Mouse (Mus musculus): ENCODE measurements around the gene I830077J02Rik.
"Not testable (repeated sequence)": the region's sequence is repeated elsewhere in the genome, so short reads cannot be mapped to it uniquely, and the experiment has no call there.

I830077J02Rik gene

GRCm38 (mm10) chr3:105917656-105918354 lies 14.7 kb downstream of the I830077J02Rik start:
- no peak for DNase-seq

DNA sequence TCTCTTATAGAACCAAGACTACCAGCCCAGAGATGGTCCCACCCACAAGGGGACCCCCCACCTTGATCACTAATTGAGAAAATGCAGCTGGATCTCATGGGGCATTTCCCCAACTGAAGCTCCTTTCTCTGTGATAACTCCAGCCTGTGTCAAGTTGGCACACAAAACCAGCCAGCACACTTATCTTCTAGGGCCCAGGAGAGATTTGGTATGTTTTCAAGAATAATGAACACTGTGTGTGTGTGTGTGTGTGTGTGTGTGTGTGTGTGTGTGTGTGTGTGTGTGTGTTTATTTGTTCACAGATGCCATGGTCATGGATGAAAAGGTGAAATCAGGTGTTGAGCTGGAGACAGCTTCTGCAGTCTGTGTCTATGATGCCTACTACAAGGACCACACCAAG lies 16.0 kb downstream of the I830077J02Rik start:
- not testable (repeated sequence) for DNase-seq

- no peak for DNase-seq
Measured at GRCm38 (mm10) chr3:105915281-105915680, 17.2 kb downstream of the I830077J02Rik start.

DNA sequence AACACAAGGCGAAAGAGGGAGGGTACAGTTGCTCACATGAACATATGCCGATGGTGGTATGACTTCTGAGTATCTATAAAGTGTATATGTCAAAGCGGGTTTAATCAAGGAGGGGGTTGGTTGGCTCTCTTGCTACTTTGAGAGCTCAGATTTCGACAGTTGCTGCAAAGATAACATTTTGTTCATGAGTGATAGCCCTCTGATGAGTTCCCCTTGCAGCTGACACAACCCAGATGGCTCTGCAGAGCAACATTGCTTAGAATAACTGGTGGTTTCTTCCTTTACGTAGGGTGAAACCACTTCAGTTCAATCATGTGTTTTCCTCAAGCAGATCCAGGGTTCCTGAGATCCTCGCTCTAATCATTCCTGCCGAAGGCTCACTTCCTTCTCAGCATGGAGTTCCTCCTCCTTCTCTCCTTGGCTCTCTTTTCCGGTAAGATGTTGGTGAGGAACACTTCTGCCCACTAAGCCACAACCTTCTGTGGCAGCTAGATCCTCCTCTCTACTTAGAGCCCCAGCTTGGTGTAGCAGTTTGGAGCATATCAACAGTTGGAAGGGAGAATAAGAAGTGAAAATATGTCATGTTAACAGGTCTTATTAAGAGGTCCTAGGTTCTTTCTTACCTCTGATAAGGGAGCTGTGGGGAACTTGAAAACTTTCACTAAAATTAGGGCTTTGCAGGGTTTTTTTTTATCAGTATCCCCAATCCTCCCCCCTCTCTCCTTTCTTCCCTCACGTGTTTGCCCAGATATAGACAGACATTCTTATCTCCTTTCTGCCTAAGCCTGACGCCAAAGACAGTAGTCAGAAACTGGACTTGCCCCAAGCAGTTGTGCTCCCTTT lies 18.4 kb downstream of the I830077J02Rik start:
- no peak for DNase-seq

GRCm38 (mm10) chr3:105912097-105912880 lies 20.2 kb downstream of the I830077J02Rik start:
- no peak for DNase-seq

- DNase-seq: no peak
Measured at GRCm38 (mm10) chr3:105910519-105911190, 21.8 kb downstream of the I830077J02Rik start.

DNA sequence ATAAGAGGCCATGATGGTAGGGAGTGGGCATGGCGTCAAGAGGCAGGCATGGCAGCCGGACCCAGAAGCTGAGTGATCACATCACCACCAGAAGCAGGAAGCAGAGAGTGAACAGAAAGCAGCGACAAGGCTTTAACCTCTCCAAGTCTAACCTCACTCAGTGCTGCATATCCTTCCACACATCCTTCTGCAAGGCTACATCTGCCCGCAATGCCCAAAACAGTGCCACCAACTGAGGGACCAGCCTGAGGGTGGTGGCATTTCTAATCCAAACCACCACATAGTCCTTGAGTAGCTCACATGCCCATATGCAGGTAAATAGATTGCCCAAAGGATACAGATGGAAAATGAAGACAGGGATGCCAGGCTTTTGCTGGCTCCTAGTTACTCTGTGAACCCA lies 23.5 kb downstream of the I830077J02Rik start:
- no peak for DNase-seq

DNA sequence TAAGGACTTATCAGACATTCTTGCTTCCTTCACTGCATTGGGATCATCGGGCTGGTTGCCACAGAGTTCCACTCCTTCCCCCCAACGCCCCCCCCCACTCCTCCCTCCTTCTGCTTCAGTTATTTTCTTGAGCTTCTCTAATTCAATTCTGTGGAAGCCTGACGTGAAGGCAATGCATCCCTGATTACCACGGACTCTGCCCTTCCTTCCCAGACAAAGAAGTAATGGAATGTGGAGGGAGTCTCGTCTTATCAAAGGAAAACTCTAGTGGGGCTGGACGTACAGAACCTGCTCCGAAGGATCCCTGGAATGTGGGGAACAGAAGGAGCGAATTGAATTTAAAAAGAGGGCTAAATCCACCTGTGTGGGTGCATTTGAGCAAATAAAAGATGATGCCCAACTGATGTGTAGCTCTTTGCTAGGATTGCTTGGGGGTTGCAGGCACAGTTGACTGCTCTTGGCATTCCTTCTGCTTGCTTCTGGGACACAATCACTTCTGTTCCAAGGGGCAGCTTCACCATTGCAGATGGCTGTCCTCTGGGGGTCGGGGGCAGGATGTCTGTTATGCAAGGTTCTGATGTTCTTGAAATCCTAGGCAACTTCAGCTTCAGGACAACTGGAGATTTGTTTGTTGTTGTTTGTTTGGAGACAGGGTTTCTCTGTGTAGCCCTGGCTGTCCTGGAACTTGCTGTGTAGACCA lies 24.4 kb downstream of the I830077J02Rik start:
- no peak for DNase-seq

DNA sequence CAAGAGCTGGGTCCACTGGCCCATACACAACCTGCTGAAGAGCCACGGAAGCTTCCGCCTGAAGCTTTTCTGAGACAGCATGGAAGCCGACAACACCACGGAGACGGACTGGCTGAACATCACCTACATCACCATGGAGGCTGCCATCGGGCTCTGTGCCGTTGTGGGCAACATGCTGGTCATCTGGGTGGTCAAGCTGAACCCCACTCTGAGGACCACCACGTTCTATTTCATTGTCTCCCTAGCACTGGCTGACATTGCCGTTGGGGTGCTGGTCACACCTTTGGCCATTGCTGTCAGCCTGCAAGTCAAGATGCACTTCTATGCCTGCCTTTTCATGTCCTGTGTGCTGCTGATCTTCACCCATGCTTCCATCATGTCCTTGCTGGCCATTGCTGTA lies 27.7 kb downstream of the I830077J02Rik start:
- DNase-seq: no peak

GRCm38 (mm10) chr3:105904213-105904612 lies 28.3 kb downstream of the I830077J02Rik start:
- no peak for DNase-seq

GRCm38 (mm10) chr3:105901468-105901867 lies 31.0 kb downstream of the I830077J02Rik start:
- no peak for DNase-seq

DNA sequence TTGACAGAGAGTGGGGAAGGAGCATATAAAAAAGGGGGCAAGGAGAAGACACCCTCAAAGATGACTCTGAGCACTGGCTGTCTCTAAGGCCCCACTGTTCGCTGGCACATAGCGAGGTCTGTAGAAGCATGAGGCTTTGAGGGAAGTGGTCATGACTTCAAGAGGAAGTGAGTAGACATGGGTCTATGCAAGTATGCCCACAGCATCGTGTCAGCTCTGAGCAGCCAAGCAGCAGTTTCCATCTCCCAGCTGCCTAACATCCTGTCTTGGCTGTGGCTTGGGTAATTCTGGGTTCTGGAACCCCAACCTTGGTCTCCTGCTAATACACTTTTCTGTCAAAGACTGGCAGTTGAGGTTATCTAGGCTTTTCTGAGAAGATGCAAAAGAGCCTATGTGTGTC lies 31.7 kb downstream of the I830077J02Rik start:
- no peak for DNase-seq

- DNase-seq: no peak
Measured at GRCm38 (mm10) chr3:105900266-105900665, 32.2 kb downstream of the I830077J02Rik start.

GRCm38 (mm10) chr3:105899394-105900147 lies 32.9 kb downstream of the I830077J02Rik start:
- peak; percentile 85 for DNase-seq

DNA sequence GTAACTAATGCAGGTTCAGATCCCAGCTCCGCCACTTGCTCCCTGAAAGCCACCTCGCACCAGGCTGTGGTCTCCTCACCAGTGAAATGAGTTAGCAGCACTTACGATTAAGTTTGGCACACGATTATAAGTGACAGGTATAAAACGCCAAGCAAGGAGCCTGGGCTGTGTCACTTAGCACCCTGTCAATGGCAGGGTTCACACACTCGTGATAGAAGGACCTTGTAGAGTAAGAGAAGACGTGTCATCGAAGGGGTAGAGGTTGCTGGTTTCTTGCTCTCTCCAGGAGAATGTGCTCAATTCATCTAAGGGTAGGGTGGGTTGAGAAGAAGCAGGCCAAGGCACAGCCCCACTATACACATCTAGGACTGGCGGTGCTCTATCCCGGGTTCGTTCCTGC lies 33.6 kb downstream of the I830077J02Rik start:
- DNase-seq: no peak

GRCm38 (mm10) chr3:105898325-105898724 lies 34.1 kb downstream of the I830077J02Rik start:
- DNase-seq: no peak

GRCm38 (mm10) chr3:105896811-105897210 lies 35.7 kb downstream of the I830077J02Rik start:
- no peak for DNase-seq

DNA sequence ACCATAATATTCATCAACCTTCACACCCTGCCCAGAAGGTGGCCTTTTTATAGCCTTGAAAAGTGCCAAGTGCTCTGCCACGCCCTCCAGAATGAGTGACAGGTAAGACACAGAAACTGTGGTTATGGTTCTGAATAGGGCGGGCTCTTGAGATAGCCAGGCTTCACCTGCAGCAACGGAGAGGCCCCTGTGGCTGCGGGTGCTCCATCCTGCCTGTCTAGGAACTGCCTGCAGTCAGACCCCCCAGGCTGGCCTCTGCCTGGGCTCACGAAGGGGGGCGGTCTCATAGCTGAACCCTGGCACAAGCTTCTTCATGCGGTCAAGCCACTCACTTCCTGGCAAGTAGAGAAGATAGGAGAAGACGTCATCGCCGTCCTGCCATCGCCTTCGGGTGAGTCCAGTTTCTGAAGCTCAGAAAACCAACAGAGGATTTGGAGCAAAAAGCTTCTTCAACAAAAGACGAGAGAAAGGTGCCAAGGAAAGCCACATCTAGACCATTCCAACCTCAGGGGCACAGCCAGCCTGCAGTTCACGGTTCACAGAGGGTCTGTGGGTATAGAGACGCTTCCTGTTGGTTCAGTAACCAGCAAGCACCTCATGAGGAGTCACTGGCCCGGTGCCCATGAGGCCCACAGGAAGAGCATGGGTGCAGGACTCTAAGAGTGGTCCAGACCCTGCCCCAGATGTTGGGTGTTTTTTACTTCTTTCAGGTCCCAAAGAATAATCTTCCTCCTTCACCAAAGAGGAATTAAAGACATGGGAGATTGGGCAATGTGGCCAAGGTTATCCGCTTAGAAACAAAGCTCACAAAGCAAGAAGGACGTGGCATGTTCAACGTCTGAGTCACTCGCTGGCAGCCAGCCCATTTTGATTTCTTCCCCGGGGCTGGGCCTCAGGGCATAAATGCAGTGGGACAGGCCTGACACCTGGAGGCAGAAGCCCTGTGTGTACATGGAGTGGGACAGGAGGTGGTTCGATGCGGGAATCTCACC lies 37.6 kb downstream of the I830077J02Rik start:
- DNase-seq: peak; percentile 79

DNA sequence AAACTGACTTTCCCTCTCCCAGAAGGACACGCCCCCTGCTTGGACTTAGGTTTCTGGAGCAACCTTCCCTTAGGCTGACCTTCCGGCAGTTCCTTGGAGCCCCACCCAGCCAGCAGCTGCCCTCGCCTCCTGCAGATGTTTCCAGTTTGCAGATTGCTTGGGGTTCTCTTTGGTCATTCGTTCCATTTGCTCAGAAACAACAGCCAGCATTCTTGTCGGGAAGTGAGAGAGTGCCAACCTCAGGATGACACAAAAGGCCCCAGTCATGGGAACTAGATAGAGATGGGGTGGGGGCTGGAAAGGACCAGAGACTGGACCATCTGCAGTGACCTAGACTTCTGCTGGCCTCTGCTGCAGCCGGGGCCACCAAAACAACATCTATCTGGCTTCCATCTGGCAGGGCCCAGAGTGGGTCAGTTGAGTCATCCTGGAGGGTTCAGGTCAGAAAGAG lies 38.5 kb downstream of the I830077J02Rik start:
- DNase-seq: no peak

Data from kidney, adult 18-20 months (tissue).